Mouse (Mus musculus): Measurements from ENCODE around the gene Pkn1. TPM values are rescaled to one million over a fixed set of nuclear protein-coding genes. Genes with fewer than 3 reads are reported as not detected.

The Pkn1 gene
- total RNA-seq, 2 experiments from 2014 or later, result 25.8 to 29.9 TPM

DNA sequence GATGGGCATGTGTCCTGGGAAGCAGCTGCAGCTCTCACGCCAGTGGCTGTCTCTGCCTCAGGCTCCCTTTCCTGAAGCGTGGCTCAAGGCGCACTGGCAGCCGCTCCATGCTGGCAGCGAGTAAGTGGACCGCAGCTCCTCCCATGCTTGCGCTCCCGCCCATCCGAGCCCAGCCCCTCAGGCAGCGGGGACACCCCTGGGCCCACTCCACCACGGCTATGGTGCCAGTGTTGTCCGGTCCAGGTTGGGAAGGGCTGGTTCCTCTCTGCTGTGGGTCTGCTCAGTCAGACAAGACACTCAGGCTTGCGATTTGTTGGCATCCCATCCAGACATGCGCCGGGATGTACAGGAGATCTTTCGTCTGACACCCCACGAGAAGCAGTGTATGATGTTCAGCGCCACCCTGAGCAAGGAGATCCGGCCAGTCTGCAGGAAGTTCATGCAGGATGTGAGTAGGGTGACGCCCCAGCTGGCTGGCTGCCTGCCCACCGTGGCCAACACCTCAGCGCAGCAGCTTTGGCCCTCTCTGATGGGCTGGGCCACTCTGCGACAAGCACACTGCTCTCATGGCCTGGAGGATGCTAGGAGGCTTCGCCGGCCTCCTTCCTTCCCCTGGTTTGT is 22.5 kb upstream of the Pkn1 start:
- intact Hi-C loops (cut with DNase I), result no loop called here
- no peak for TF ChIP-seq CTCF (IDR thresholded peaks at IDR 0.05)
- Histone ChIP-seq H3K27ac (peak overlapping the region; percentile 68), H3K4me3 (peak overlapping the region; percentile 47)
- peak; percentile 78 for DNase-seq

DNA sequence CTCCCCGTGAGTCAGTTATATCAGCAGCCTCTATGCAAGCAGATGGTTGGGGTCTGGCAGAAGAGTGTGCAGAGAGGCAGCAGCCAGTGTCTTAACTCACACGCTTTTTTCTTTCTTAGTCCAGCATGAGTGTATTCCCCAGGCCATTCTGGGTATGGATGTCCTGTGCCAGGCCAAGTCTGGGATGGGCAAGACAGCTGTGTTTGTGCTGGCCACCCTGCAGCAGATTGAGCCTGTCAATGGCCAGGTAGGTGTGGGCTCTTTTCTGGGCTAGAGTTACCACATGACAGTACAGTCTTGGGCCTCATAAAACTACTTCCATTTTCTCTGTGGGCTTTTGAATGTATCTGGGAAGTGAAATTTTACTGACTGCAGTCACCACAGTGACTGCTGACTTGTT is 20.7 kb upstream of the Pkn1 start:
- peak; percentile 6 for DNase-seq
- H3K4me3 ChIP-seq, result no peak overlapping the region
- H3K27ac ChIP-seq, result no peak overlapping the region
- intact Hi-C loops (cut with DNase I), result no loop called here
- TF ChIP-seq CTCF (IDR thresholded peaks at IDR 0.05), result no peak

DNA sequence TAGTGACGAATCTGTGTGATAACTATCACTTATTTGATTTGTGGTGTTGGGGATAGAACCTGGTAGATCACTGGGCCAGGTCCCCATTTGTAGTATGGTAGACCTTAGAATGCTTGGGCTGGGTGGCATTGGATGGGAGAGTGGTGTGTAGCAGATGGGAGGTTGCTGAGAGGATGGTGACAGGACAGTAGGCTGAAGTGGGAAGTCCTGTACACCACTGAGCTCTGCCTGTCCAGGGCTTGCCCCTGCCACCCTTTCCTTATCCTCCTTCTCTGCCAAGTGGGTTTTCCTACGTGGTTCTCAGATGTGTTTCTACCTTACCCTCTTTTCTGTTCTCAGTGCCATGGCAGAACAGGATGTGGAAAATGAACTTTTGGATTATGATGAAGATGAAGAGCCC is 20.1 kb upstream of the Pkn1 start:
- no peak for TF ChIP-seq CTCF (IDR thresholded peaks at IDR 0.05)
- intact Hi-C loops (cut with DNase I), result no loop called here
- no peak overlapping the region for H3K4me3 ChIP-seq

DNA sequence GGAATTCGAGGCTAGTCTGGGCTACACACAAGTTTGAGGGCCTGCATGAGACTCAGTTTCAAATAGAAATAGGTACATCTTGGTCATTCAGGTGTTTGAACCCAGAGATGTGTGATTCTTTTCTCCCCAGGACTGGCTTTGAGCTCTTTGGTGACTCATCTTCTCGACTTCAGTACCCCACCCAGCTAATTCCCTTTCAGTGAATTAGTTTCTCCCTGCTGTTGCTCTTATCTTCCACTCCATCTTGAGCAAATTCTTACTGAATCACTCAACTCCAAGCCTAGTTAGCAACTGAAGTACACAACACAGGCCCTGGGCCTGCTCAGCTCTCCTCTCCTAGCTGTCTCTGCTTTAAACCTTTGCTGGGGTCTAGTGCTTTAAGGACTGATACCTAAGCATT is 17.6 kb upstream of the Pkn1 start:
- Histone ChIP-seq H3K27ac (no peak overlapping the region), H3K4me3 (peak overlapping the region; percentile 90)
- intact Hi-C loops (cut with DNase I), result no loop called here
- no peak for DNase-seq
- TF ChIP-seq CTCF (IDR thresholded peaks at IDR 0.05), result no peak

More for the DNA sequence above, 20.1 kb upstream of the Pkn1 start:
- DNase-seq, result peak; percentile 3
- H3K27ac ChIP-seq, result no peak overlapping the region

DNA sequence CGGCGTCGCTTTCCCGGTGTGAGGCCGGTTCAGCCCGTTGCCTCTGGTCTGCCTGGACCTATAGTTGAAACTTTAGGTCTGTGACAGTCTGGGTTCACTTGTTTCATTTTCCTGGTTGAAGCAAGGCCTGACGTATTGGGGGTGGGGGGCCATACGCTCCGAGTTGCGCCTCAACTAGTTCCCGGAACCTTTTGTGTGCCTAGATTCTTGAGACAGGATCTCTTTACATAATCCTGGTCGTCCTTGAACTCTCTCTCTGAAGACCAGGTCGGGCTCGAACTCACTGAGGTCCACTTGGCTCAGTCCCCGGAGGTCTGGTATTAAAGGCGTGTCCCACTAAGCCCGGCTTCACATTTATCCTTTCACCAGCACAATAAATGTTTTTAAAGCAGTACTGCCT is 16.8 kb upstream of the Pkn1 start:
- no peak for DNase-seq
- intact Hi-C loops (cut with DNase I), result loop anchor here (1.0 kb wide), 1 partner anchor 16 kb away; the partner anchor contains the start of gene Pkn1
- peak overlapping the region; percentile 90 for H3K4me3 ChIP-seq
- peak overlapping the region; percentile 99 for H3K27ac ChIP-seq
- no peak for TF ChIP-seq CTCF (IDR thresholded peaks at IDR 0.05)

DNA sequence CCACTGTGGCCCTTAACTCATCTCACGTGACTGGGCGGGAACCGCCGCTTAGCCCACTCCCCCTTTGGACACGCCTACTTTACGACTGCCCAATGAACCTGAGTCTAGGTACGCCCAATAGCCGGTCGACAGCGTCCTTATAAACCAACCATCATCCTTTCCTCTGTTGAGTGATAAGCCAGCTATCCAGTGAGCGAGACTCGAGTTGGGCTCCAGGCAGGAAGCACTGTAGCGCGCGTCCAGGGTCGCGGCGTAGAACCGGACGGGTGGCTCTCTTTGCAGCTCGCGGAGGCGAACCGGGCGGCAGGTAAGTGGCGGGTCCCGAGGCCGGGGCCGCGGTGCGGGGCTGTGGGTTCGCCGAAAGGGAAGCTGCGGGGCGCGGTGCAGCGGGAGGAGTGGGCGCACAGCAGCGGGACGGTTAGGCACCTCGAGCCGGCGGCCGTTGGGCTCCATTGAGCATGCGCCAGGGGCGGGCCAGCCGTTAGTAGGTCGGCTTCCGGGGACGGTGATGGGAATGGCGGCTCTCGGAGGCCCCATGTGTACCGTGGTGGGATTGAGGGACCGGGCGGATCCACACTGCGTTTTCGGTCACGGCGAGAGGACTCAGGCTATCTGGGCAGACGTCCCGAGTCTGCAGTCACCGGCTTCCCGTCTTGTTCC is 16.2 kb upstream of the Pkn1 start, which contains the start of gene Ddx39:
Gene Ddx39, plus strand, starts transcription at position 147 of the 660 bp plus-strand sequence.
- Histone ChIP-seq H3K4me3 (peak within 1 kb of the TSS; percentile 90), H3K27ac (peak within 1 kb of the TSS; percentile 99)
- peak; percentile 96 for DNase-seq
- 0 out of 2 replicates have a peak, but pooled peaks have one; percentile 2 for TF ChIP-seq CTCF (IDR thresholded peaks at IDR 0.05)
- intact Hi-C loops (cut with DNase I), result loop anchor here (1.0 kb wide), 1 partner anchor 16 kb away; the partner anchor contains the start of gene Pkn1

DNA sequence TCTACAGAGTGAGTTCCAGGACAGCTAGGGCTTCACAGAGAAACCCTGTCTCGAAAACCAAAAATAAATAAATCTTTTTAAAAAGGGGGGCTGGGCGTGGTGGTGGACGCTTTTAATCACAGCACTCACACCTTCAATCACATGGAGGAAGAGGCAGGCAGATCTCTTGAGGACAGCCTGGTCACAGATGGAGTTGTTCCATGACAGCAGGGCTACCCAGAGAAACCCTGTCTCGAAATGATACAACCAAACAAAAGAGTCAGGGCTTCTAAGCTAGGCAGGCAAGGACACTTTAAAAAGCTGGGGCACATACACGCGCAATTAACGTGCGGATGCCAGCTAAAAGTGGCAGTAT is 15.7 kb upstream of the Pkn1 start:
- intact Hi-C loops (cut with DNase I), result loop anchor here (1.0 kb wide), 1 partner anchor 15 kb away; the partner anchor contains the start of gene Pkn1
- DNase-seq, result no peak
- no peak for TF ChIP-seq CTCF (IDR thresholded peaks at IDR 0.05)
- H3K27ac ChIP-seq, result peak overlapping the region; percentile 99
- peak overlapping the region; percentile 90 for H3K4me3 ChIP-seq

DNA sequence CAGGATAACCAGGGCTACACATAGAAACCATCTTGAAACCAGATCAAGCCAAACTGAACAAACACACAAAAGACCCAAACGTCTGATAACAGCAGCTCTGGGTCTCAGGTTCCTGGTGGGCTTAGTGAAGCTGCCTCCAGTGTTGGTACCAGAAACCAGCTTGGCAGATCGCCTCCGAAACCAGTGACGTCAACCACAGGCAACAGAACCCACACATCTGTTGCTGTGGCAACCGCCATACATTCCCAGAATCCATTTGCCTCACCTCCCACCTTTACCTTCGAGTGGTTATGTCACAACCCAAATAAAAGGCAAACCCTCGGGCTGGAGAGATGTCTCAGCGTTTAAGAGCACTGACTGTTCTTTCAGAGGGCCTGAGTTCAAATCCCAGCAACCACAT is 8.6 kb upstream of the Pkn1 start:
- no peak overlapping the region for H3K27ac ChIP-seq
- intact Hi-C loops (cut with DNase I), result no loop called here

DNA sequence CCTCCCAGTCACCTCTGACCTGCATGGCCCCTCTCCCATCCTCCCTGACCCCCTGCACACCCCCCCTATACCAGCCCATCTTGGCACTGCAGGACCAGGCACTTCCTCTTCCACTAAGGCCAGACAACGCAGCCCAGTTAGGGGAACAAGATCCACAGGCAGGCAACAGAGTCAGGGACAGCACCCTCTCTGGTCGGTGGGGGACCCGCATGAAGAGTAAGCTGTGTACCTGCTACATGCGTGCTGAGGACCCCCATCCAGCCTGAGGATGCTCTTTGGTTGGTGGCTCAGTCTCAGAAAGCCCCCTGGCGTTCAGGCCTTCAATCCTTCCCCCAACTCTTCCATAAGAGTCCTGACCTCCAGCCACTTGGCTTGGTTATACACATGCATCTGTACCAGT is 7.4 kb upstream of the Pkn1 start:
- DNase-seq, result no peak
- H3K4me3 ChIP-seq, result no peak overlapping the region
- no peak overlapping the region for H3K27ac ChIP-seq
- no peak for TF ChIP-seq CTCF (IDR thresholded peaks at IDR 0.05)
- intact Hi-C loops (cut with DNase I), result no loop called here

More for the DNA sequence above, 8.6 kb upstream of the Pkn1 start:
- H3K4me3 ChIP-seq, result no peak overlapping the region
- TF ChIP-seq CTCF (IDR thresholded peaks at IDR 0.05), result no peak
- DNase-seq, result no peak

DNA sequence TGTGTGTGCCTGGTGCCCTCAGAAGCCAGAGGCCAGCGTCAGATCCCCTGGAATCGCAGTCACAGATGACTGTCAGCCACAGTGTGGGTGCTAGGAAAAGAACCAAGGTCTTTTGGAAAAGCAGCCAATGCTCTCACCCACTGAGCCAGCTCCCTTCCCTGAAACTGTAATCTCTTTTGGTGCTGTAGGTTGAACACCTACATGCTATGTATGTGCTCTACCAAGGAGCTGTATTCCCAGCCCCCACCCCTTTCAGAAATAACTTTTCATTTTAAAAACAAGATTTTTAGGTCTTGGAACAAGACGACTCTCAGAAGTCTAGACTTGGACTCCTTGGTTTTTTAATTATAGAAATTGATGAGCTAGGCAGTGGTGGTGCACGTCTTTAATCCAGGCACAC is 4.4 kb upstream of the Pkn1 start:
- TF ChIP-seq CTCF (IDR thresholded peaks at IDR 0.05), result no peak
- no peak overlapping the region for H3K27ac ChIP-seq

DNA sequence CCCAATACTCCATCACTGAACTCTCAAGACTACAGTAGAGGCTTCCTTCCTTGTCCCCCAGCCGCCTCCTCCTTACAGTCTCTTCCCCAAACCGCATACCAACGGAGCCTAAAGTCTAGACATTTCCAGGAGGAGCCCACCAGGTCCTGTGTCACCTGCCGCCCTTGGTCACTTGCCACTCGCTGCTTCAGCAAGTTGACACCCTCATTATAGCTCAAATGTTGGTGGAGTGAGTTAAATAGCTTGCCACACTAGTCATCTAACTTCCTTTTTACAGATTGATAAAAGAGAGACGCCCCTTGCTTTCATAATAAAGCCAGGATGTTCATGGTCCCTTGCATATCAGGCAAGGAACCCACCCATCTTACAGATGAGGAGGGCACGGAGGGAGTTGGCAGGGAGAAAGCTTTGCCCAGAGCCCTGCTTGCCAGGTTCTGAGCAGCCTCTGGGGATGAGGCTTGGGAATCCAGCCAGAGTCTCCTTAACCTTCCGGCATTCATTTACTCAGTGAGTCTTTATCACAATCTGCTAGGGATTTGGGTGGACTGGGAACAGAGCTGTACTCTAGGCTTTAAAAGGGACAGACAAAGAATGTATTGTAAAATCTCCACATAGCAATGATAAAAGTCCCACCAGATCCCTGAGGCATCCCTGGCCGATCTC is 1.6 kb upstream of the Pkn1 start:
- no peak overlapping the region for H3K27ac ChIP-seq
- no peak overlapping the region for H3K4me3 ChIP-seq
- intact Hi-C loops (cut with DNase I), result no loop called here
- DNase-seq, result peak; percentile 15
- TF ChIP-seq CTCF (IDR thresholded peaks at IDR 0.05), result no peak

More for the DNA sequence above, 4.4 kb upstream of the Pkn1 start:
- intact Hi-C loops (cut with DNase I), result no loop called here
- no peak for DNase-seq
- no peak overlapping the region for H3K4me3 ChIP-seq

DNA sequence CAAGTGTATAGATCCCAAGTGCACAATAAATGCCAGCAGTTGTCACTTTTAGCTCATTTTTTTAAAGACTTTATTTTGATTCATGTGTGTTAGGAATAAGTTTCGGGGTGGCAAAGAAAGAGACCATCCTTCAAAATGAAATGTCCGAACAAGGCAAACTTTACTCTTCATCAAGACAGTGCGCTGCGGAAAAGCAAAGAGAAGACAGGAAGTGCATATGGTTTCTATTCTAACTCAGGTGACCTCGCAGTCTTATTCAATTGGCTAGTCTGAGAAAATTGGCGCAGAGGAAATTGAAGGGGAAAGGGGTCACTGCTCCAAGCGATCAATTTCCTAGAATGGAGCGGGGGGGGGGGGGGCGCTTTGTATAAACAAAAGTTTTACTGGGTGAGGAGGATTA is 587 bp upstream of the Pkn1 start:
- H3K27ac ChIP-seq, result peak overlapping the region; percentile 96
- intact Hi-C loops (cut with DNase I), result loop anchor here (1.0 to 5.0 kb wide), 3 partner anchors 16 to 43 kb away; partner anchors contain the start of genes Adgre5 and Ddx39
- H3K4me3 ChIP-seq, result peak overlapping the region; percentile 96
- peak; percentile 8 for DNase-seq
- no peak for TF ChIP-seq CTCF (IDR thresholded peaks at IDR 0.05)

DNA sequence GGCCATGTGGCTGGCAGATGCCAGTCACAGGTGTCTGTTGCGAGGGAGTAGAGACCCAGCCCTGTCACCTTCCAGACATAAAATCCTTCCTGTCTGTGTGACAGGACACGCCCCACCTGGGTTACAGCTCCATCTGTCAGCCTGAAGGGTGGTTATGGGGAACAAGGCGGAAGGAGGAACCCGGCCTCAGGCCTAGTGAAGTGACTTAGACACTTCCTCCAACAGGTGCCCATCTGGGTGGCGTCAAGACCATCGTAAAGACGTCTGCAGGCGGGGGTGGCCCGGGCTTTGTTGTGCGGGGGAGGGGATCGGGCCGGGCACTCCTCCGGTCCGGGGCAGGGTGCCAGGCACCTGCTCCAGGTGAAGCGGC is 703 bp downstream of the Pkn1 start:
- peak; percentile 51 for DNase-seq

More for the DNA sequence above, 703 bp downstream of the Pkn1 start:
- Histone ChIP-seq H3K27ac (peak overlapping the region; percentile 96), H3K4me3 (peak overlapping the region; percentile 96)
- no peak for TF ChIP-seq CTCF (IDR thresholded peaks at IDR 0.05)
- intact Hi-C loops (cut with DNase I), result loop anchor here (5.0 kb wide), 2 partner anchors 36 to 44 kb away; partner anchors contain the start of gene Adgre5

Data from gastrocnemius, adult 2 months (tissue).